Mouse (Mus musculus) hindbrain, embryonic 16.5 days (tissue): ENCODE data around the gene March10. TPM values are rescaled to one million over a fixed set of nuclear protein-coding genes. Genes with fewer than 3 reads are reported as not detected.

Experiments
- ATAC-seq: fragments of 200-750 bp; cut with Nextera tagmentation; 2 replicates; pipeline ENCODE4 v1.8.0; 2017; ENCODE audit warnings: moderate TSS enrichment, moderate library complexity
- H3K27ac ChIP-seq: fragments of 300-500 bp; sonication (generic); 2 replicates; pipeline ENCODE4 v1.5.1; 2014; ENCODE audit warnings: low read depth, mild to moderate bottlenecking, control low read depth, low read length, moderate library complexity
- H3K27me3 ChIP-seq: fragments of 300-500 bp; sonication (generic); replicated peaks from 2 replicates; pipeline ENCODE4 v1.6.1; 2014; ENCODE audit warnings: low read length; ENCODE audit not compliant: control insufficient read depth, insufficient read depth
- H3K36me3 ChIP-seq: fragments of 300-500 bp; sonication (generic); 2 replicates; pipeline ENCODE4 v1.6.1; 2014; ENCODE audit warnings: mild to moderate bottlenecking, low read length, moderate library complexity, mixed read lengths; ENCODE audit not compliant: control insufficient read depth, insufficient read depth
- H3K4me1 ChIP-seq: fragments of 300-500 bp; sonication (generic); 2 replicates; pipeline ENCODE4 v1.6.1; 2014; ENCODE audit warnings: low read depth, low read length; ENCODE audit not compliant: control insufficient read depth, insufficient read depth
- H3K4me2 ChIP-seq: fragments of 300-500 bp; sonication (generic); 2 replicates; pipeline ENCODE4 v1.6.1; 2014; ENCODE audit warnings: mild to moderate bottlenecking, low read length, control low read depth, moderate library complexity
- H3K4me3 ChIP-seq: fragments of 300-500 bp; sonication (generic); 2 replicates; pipeline ENCODE4 v1.5.1; 2014; ENCODE audit warnings: mild to moderate bottlenecking, low read length, control low read depth, moderate library complexity
- H3K9ac ChIP-seq: fragments of 300-500 bp; sonication (generic); 2 replicates; pipeline ENCODE4 v1.6.1; 2014; ENCODE audit warnings: low read depth, mild to moderate bottlenecking, control low read depth, low read length, moderate library complexity
- H3K9me3 ChIP-seq: fragments of 300-500 bp; sonication (generic); 2 replicates; pipeline ENCODE4 v1.6.1; 2014; ENCODE audit warnings: mild to moderate bottlenecking, low read length, moderate library complexity; ENCODE audit not compliant: control insufficient read depth
- WGBS: fragments of 180-500 bp; shearing (Covaris S2); extraction: QIAGEN DNeasy Blood & Tissue Kit; methylation state at CpG from one replicate; pipeline ENCODE4 v1.1.7; 2014; 5-methylcytosine and 5-hydroxymethylcytosine counted together
- polyA plus RNA-seq: library from polyadenylated mRNA; unstranded; fragments of >200 nt; fragmentation: Nextera tagmentation; extraction: Ambion mirVana; gene quantifications from 2 replicates; pipeline ENCODE4 v1.2.1, GENCODE M21; 2015

The March10 gene
- polyA plus RNA-seq, 1 experiment from 2014 or later = 0.38 TPM

GRCm38 (mm10) chr11:105469091-105469507, 12.6 kb upstream of the March10 start:
- no peak overlapping the region for H3K27ac ChIP-seq
- no peak overlapping the region for H3K9ac ChIP-seq
- no peaks in the 10 kb centered on the region; the same call in 1 of the 2 replicates for H3K4me1 ChIP-seq
- H3K36me3 ChIP-seq = no peaks in the 10 kb centered on the region
- no peaks in the 10 kb centered on the region for H3K9me3 ChIP-seq
- ATAC-seq = no peak
- WGBS = 60% methylated on average over 8 of the region's 8 CpGs
- no peak overlapping the region for H3K4me3 ChIP-seq
- H3K4me2 ChIP-seq = no peak overlapping the region
- no peaks in the 10 kb centered on the region for H3K27me3 ChIP-seq

GRCm38 (mm10) chr11:105468436-105468835, 11.9 kb upstream of the March10 start:
- Histone ChIP-seq H3K27me3 (no peaks in the 10 kb centered on the region), H3K4me3 (no peak overlapping the region), H3K9ac (no peak overlapping the region), H3K27ac (no peak overlapping the region), H3K9me3 (no peaks in the 10 kb centered on the region), H3K4me2 (no peak overlapping the region), H3K4me1 (no peaks in the 10 kb centered on the region; the same call in 1 of the 2 replicates), H3K36me3 (no peaks in the 10 kb centered on the region)
- ATAC-seq = no peak
- WGBS = 73% methylated on average over 5 of the region's 5 CpGs

- no peaks in the 10 kb centered on the region for H3K27me3 ChIP-seq
- no peak overlapping the region for H3K4me2 ChIP-seq
- no peak overlapping the region for H3K27ac ChIP-seq
- no peaks in the 10 kb centered on the region; the same call in 1 of the 2 replicates for H3K4me1 ChIP-seq
- H3K4me3 ChIP-seq = no peak overlapping the region
- no peaks in the 10 kb centered on the region for H3K36me3 ChIP-seq
- 88% methylated on average over 3 of the region's 3 CpGs for WGBS
- H3K9me3 ChIP-seq = no peaks in the 10 kb centered on the region
- no peak for ATAC-seq
- no peak overlapping the region for H3K9ac ChIP-seq
Measured at GRCm38 (mm10) chr11:105467816-105468215, 11.3 kb upstream of the March10 start.

- no peak for ATAC-seq
- Histone ChIP-seq H3K4me3 (no peak overlapping the region), H3K27ac (no peak overlapping the region), H3K9ac (no peak overlapping the region), H3K4me2 (no peak overlapping the region), H3K9me3 (no peaks in the 10 kb centered on the region), H3K36me3 (no peaks in the 10 kb centered on the region), H3K4me1 (no peaks in the 10 kb centered on the region; the same call in 1 of the 2 replicates), H3K27me3 (no peaks in the 10 kb centered on the region)
- 47% methylated on average over 9 of the region's 9 CpGs for WGBS
Measured at GRCm38 (mm10) chr11:105467266-105467665, 10.7 kb upstream of the March10 start.

- 66% methylated on average over 4 of the region's 4 CpGs for WGBS
- no peaks in the 10 kb centered on the region for H3K36me3 ChIP-seq
- ATAC-seq = no peak
Measured at GRCm38 (mm10) chr11:105466756-105467155, 10.2 kb upstream of the March10 start.

GRCm38 (mm10) chr11:105465488-105465887, 9.0 kb upstream of the March10 start:
- Histone ChIP-seq H3K4me1 (no peaks in the 10 kb centered on the region; the same call in 1 of the 2 replicates), H3K27me3 (no peaks in the 10 kb centered on the region), H3K4me3 (no peak overlapping the region), H3K4me2 (no peak overlapping the region), H3K9ac (no peak overlapping the region), H3K9me3 (no peaks in the 10 kb centered on the region), H3K36me3 (no peaks in the 10 kb centered on the region), H3K27ac (no peak overlapping the region)
- 80% methylated on average over 9 of the region's 9 CpGs for WGBS
- no peak for ATAC-seq

More at GRCm38 (mm10) chr11:105466756-105467155, 10.2 kb upstream of the March10 start:
- Histone ChIP-seq H3K27ac (no peak overlapping the region), H3K4me2 (no peak overlapping the region), H3K9ac (no peak overlapping the region), H3K27me3 (no peaks in the 10 kb centered on the region), H3K4me1 (no peaks in the 10 kb centered on the region; the same call in 1 of the 2 replicates), H3K9me3 (no peaks in the 10 kb centered on the region), H3K4me3 (no peak overlapping the region)

- Histone ChIP-seq H3K27ac (no peak overlapping the region), H3K4me2 (no peak overlapping the region), H3K4me3 (no peak overlapping the region), H3K4me1 (no peaks in the 10 kb centered on the region; the same call in 1 of the 2 replicates), H3K36me3 (no peaks in the 10 kb centered on the region), H3K9ac (no peak overlapping the region), H3K27me3 (no peaks in the 10 kb centered on the region), H3K9me3 (no peaks in the 10 kb centered on the region)
- no peak for ATAC-seq
- 77% methylated on average over 8 of the region's 8 CpGs for WGBS
Measured at GRCm38 (mm10) chr11:105464430-105464967, 8.0 kb upstream of the March10 start.

GRCm38 (mm10) chr11:105459900-105460299, 3.4 kb upstream of the March10 start:
- H3K27me3 ChIP-seq = no peaks in the 10 kb centered on the region
- ATAC-seq = no peak
- H3K4me2 ChIP-seq = no peak overlapping the region
- WGBS = 31% methylated on average over 5 of the region's 5 CpGs
- H3K27ac ChIP-seq = no peak overlapping the region
- no peaks in the 10 kb centered on the region for H3K36me3 ChIP-seq
- H3K4me3 ChIP-seq = no peak overlapping the region
- H3K9me3 ChIP-seq = no peaks in the 10 kb centered on the region
- peaks cover 8% of the 10 kb centered on the region for H3K4me1 ChIP-seq
- H3K9ac ChIP-seq = no peak overlapping the region

GRCm38 (mm10) chr11:105457041-105457440, 506 bp upstream of the March10 start:
- H3K4me3 ChIP-seq = peak overlapping the region; percentile 54
- H3K4me2 ChIP-seq = peak overlapping the region; percentile 89
- no peaks in the 10 kb centered on the region for H3K27me3 ChIP-seq
- no peaks in the 10 kb centered on the region for H3K36me3 ChIP-seq
- no peaks in the 10 kb centered on the region for H3K9me3 ChIP-seq
- peak overlapping the region; percentile 92 for H3K27ac ChIP-seq
- WGBS = 33% methylated on average over 7 of the region's 7 CpGs
- peaks cover 8% of the 10 kb centered on the region for H3K4me1 ChIP-seq
- peak; percentile 38; the same call in 1 of the 2 replicates for ATAC-seq
- peak overlapping the region; percentile 72; the same call in 1 of the 2 replicates for H3K9ac ChIP-seq
